Mouse (Mus musculus) E14TG2a.4 (cell line): ENCODE data around the gene Vamp3.

Experiments used
- CTCF ChIP-seq: conservative IDR thresholded peaks from 2 replicates; pipeline ENCODE4 v1.5.1; 2014; ENCODE audit warnings: low read length
- NANOG ChIP-seq: IDR thresholded peaks from 2 replicates; pipeline ENCODE4 v1.6.1; 2014; ENCODE audit warnings: borderline replicate concordance, low read length, mixed read lengths
- POU5F1 ChIP-seq: IDR thresholded peaks from 2 replicates; pipeline ENCODE4 v1.6.1; 2014; ENCODE audit warnings: low read length, borderline replicate concordance

DNA sequence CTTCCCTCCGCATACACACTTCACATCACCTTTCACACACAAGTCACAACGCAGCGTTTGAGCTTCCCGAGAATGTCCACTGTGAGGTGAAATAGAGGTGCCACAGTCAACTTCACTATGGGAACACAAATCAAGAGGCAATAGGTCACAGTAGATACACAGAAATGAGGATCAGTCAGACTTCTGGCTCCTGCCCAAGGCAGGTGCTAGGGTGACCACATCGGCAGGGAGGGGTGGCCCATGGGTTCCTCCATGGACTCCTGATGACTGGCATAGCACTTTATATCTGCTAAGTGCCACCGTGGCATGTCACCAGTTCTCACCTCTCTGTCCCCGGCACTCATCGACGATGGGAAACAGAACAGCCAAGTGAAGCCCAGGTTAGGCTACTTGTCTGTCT, 59.1 kb downstream of the Vamp3 start:
- TF ChIP-seq CTCF: no peak
- TF ChIP-seq NANOG: no peak
- no peak for TF ChIP-seq POU5F1
